Mouse (Mus musculus) cerebellum, postnatal 36 days (tissue): Measurements from ENCODE around the gene Shb.

Experiments
- DNase-seq, 2 experiments: peaks; one replicate each; pipeline ENCODE4 v3.0.0; 2021 to 2022; ENCODE audit warnings: mixed read lengths in 2 of 2

Shb gene

GRCm38 (mm10) chr4:45449012-45449411 lies 83.3 kb downstream of the Shb start:
- no peak for DNase-seq

GRCm38 (mm10) chr4:45448481-45448880 lies 83.8 kb downstream of the Shb start:
- no peak for DNase-seq

GRCm38 (mm10) chr4:45447196-45447595 lies 85.1 kb downstream of the Shb start:
- DNase-seq: no peak

- DNase-seq: no peak
These were observed 87.0 kb downstream of the Shb start for GRCm38 (mm10) chr4:45445235-45445634.

GRCm38 (mm10) chr4:45444813-45445212 lies 87.5 kb downstream of the Shb start:
- no peak for DNase-seq

- no peak for DNase-seq
These were observed 88.6 kb downstream of the Shb start for GRCm38 (mm10) chr4:45443652-45444051.

- DNase-seq: no peak
These were observed 90.0 kb downstream of the Shb start for GRCm38 (mm10) chr4:45442237-45442636.

GRCm38 (mm10) chr4:45441778-45442177 lies 90.5 kb downstream of the Shb start:
- DNase-seq: no peak

- DNase-seq: no peak
These were observed 93.0 kb downstream of the Shb start for GRCm38 (mm10) chr4:45439281-45439680.

GRCm38 (mm10) chr4:45437010-45437409 lies 95.3 kb downstream of the Shb start:
- DNase-seq: no peak

GRCm38 (mm10) chr4:45436383-45436913 lies 95.8 kb downstream of the Shb start:
- DNase-seq: no peak

GRCm38 (mm10) chr4:45435899-45436298 lies 96.4 kb downstream of the Shb start:
- DNase-seq: no peak

- DNase-seq: no peak
These were observed 97.6 kb downstream of the Shb start for GRCm38 (mm10) chr4:45434681-45435080.

- DNase-seq: no peak
These were observed 98.2 kb downstream of the Shb start for GRCm38 (mm10) chr4:45434071-45434470.

- no peak for DNase-seq
These were observed 100.5 kb downstream of the Shb start for GRCm38 (mm10) chr4:45431806-45432205.

GRCm38 (mm10) chr4:45431316-45431715 lies 101.0 kb downstream of the Shb start:
- peak; percentile 53 to 61 for DNase-seq

- peak; percentile 23 to 37 for DNase-seq
These were observed 102.8 kb downstream of the Shb start for GRCm38 (mm10) chr4:45429451-45429850.

GRCm38 (mm10) chr4:45426724-45427457 lies 105.4 kb downstream of the Shb start:
- DNase-seq: no peak

- no peak for DNase-seq
These were observed 108.9 kb downstream of the Shb start for GRCm38 (mm10) chr4:45423406-45423805.

- DNase-seq: no peak
These were observed 109.6 kb downstream of the Shb start for GRCm38 (mm10) chr4:45422640-45423039.

- no peak for DNase-seq
These were observed 110.6 kb downstream of the Shb start for GRCm38 (mm10) chr4:45421519-45422260.

- DNase-seq: no peak
These were observed 111.5 kb downstream of the Shb start for GRCm38 (mm10) chr4:45420733-45421132.

- no peak for DNase-seq
These were observed 113.2 kb downstream of the Shb start for GRCm38 (mm10) chr4:45419051-45419450.
